Mouse (Mus musculus) testis, adult 2 months (tissue): Measurements from ENCODE around the gene Gm20388. TPM values are rescaled to one million over a fixed set of nuclear protein-coding genes. Genes with fewer than 3 reads are reported as not detected.

ENCODE experiments used
- H3K27ac ChIP-seq: fragments of 200-500 bp; 2 replicates; pipeline ENCODE4 v1.5.1; 2012; ENCODE audit warnings: low read depth, low read length; ENCODE audit not compliant: control insufficient read depth, insufficient read depth
- H3K27me3 ChIP-seq: fragments of 200-500 bp; 2 replicates; pipeline ENCODE4 v1.6.1; 2012; ENCODE audit warnings: mild to moderate bottlenecking, low read length, moderate library complexity; ENCODE audit not compliant: control insufficient read depth, insufficient read depth
- H3K36me3 ChIP-seq: fragments of 200-500 bp; 2 replicates; pipeline ENCODE4 v1.6.1; 2012; ENCODE audit warnings: mild to moderate bottlenecking, low read length; ENCODE audit not compliant: control insufficient read depth, insufficient read depth
- H3K4me1 ChIP-seq: fragments of 200-500 bp; 2 replicates; pipeline ENCODE4 v1.6.1; 2012; ENCODE audit warnings: low read length; ENCODE audit not compliant: control insufficient read depth, insufficient read depth
- H3K4me3 ChIP-seq: fragments of 200-500 bp; 2 replicates; pipeline ENCODE4 v1.5.1; 2012; ENCODE audit warnings: low read depth, mild to moderate bottlenecking, low read length, moderate library complexity, mixed read lengths; ENCODE audit not compliant: control insufficient read depth
- CTCF ChIP-seq: fragments of 200-500 bp; IDR thresholded peaks from 2 replicates; pipeline ENCODE4 v1.5.1; 2012; ENCODE audit warnings: low read depth, mild to moderate bottlenecking, inconsistent platforms, low read length, moderate library complexity; ENCODE audit not compliant: control insufficient read depth, insufficient read depth, insufficient replicate concordance
- POLR2A ChIP-seq: fragments of 200-500 bp; IDR thresholded peaks from 2 replicates; pipeline ENCODE4 v1.6.1; 2012; ENCODE audit warnings: low read depth, mild to moderate bottlenecking, inconsistent platforms, low read length, moderate library complexity; ENCODE audit not compliant: control insufficient read depth
- polyA plus RNA-seq: library from polyadenylated mRNA; depleted of rRNA; stranded (reverse); fragments of >200 nt; gene quantifications from 2 replicates; pipeline ENCODE4 v1.2.3, GENCODE M21; 2012

Gm20388 gene
- polyA plus RNA-seq, 1 experiment, result 5.6 TPM

DNA sequence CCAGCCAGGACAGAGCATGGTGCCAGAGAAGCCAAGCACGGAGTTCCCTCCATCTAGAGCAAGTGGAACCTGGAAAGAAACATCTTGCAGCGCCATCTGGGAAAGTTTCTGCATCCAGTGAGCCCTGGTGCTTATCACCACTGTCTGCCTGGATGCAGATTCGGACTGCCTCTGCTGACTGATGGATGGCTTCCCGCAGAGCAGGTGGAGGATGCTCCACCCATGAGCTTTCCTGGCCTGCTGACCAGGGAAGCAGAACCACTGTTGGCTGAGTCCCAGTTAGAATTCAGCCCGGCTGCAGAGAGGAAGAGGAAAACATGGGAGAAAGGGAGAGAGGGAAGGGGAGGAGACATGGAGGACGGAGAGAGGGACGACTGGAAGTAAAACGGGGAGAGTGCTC lies 777.1 kb downstream of the Gm20388 start:
- no peak overlapping the region for H3K27ac ChIP-seq
- no peaks in the 10 kb centered on the region for H3K36me3 ChIP-seq
- no peaks in the 10 kb centered on the region for H3K27me3 ChIP-seq
- H3K4me3 ChIP-seq, result no peak overlapping the region
- no peak for TF ChIP-seq POLR2A
- TF ChIP-seq CTCF, result no peak
- H3K4me1 ChIP-seq, result no peaks in the 10 kb centered on the region

DNA sequence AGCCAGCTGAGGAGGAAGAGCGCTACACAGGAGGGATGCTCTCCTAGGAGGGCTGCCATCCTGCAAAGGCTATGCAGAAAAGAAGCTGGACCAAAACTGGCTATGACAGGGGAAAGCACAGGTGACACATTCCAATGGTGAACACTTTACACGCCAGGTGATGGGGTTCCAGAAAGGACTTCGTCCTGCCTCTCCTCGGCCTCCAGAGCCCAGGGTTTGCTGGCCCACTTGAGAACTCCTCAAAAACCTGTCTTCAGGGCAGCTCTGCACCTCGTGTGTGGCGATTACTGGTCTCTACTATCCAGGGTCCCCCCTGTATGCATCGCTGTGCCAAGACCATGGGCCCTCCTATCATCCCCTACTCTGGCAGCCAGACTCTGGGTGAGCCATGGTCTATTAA lies 777.9 kb downstream of the Gm20388 start:
- Histone ChIP-seq H3K27ac (no peak overlapping the region), H3K27me3 (no peaks in the 10 kb centered on the region), H3K4me3 (no peak overlapping the region), H3K36me3 (no peaks in the 10 kb centered on the region), H3K4me1 (no peaks in the 10 kb centered on the region)
- TF ChIP-seq POLR2A (no peak), CTCF (no peak)

- H3K36me3 ChIP-seq, result no peaks in the 10 kb centered on the region
- TF ChIP-seq CTCF (no peak), POLR2A (no peak)
- H3K4me1 ChIP-seq, result peaks cover 5% of the 10 kb centered on the region
- no peak overlapping the region for H3K27ac ChIP-seq
- no peak overlapping the region for H3K4me3 ChIP-seq
- H3K27me3 ChIP-seq, result no peaks in the 10 kb centered on the region
Observed at GRCm38 (mm10) chr8:120692934-120693333, 782.3 kb downstream of the Gm20388 start.

GRCm38 (mm10) chr8:120693861-120694493 lies 783.3 kb downstream of the Gm20388 start:
- Histone ChIP-seq H3K27me3 (no peaks in the 10 kb centered on the region), H3K36me3 (no peaks in the 10 kb centered on the region), H3K4me1 (peaks cover 5% of the 10 kb centered on the region), H3K4me3 (no peak overlapping the region), H3K27ac (no peak overlapping the region)
- no peak for TF ChIP-seq CTCF
- no peak for TF ChIP-seq POLR2A

DNA sequence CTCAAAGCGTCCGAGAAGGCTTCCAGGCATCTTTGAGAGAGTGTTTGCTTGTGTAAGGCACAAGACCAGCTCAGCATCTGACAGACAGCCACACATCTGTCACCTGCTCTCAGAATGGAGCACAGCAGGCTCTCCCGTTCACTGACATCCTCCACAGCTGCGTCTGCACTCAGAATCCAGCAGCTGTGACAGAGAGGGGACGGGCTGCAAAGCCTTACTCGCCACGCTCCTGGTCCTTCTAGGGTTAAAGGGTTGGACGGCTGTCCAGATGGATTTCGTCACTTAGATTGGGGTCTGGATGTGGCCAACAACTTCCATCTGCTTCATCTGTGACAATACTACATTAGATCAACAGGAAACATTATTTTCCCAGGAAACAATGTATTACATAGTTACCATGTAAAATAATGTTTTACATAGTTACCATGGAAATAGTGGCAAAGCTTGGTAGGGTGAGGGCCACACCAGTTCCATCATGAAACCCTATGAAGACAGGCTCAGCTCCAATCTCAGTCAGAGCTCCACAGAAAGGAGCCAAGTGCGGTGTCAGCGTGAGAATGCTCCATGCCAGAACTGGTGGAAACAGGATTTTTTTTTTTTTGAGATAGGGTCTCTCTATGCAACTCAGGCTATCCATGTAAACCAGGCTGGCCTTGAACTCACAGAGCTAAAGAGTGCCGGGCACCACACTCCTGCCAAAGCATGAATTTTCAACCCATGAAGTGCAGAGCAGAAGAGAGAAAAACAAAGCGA lies 785.9 kb downstream of the Gm20388 start:
- no peaks in the 10 kb centered on the region for H3K27me3 ChIP-seq
- TF ChIP-seq POLR2A (no peak), CTCF (no peak)
- H3K27ac ChIP-seq, result no peak overlapping the region
- peaks cover 5% of the 10 kb centered on the region for H3K4me1 ChIP-seq
- no peaks in the 10 kb centered on the region for H3K36me3 ChIP-seq
- no peak overlapping the region for H3K4me3 ChIP-seq

GRCm38 (mm10) chr8:120697154-120697978 lies 786.7 kb downstream of the Gm20388 start:
- H3K4me1 ChIP-seq, result peaks cover 5% of the 10 kb centered on the region
- no peak overlapping the region for H3K27ac ChIP-seq
- H3K27me3 ChIP-seq, result no peaks in the 10 kb centered on the region
- no peak for TF ChIP-seq POLR2A
- TF ChIP-seq CTCF, result no peak
- no peak overlapping the region for H3K4me3 ChIP-seq
- H3K36me3 ChIP-seq, result no peaks in the 10 kb centered on the region

- no peaks in the 10 kb centered on the region for H3K27me3 ChIP-seq
- no peak for TF ChIP-seq POLR2A
- peak; percentile 55; the same call in 1 of the 2 replicates for TF ChIP-seq CTCF
- H3K36me3 ChIP-seq, result no peaks in the 10 kb centered on the region
- no peak overlapping the region for H3K27ac ChIP-seq
- peaks cover 5% of the 10 kb centered on the region for H3K4me1 ChIP-seq
- no peak overlapping the region for H3K4me3 ChIP-seq
Observed at GRCm38 (mm10) chr8:120697979-120698272, 787.3 kb downstream of the Gm20388 start.
